Mouse (Mus musculus) heart, embryonic 13.5 days (tissue): ENCODE results near the gene 6330409D20Rik. TPM values are rescaled to one million over a fixed set of nuclear protein-coding genes. Genes with fewer than 3 reads are reported as not detected.

ENCODE experiments used
- ATAC-seq: fragments of 200-750 bp; cut with Nextera tagmentation; 2 replicates; pipeline ENCODE4 v1.8.0; 2017; ENCODE audit warnings: moderate TSS enrichment; ENCODE audit not compliant: insufficient number of reproducible peaks, low FRiP score, low TSS enrichment; ENCODE audit errors: extremely low read depth
- H3K27ac ChIP-seq: fragments of 300-500 bp; sonication (generic); replicated peaks from 2 replicates; pipeline ENCODE4 v1.5.1; 2015; ENCODE audit warnings: moderate library complexity, mild to moderate bottlenecking, inconsistent platforms
- H3K27me3 ChIP-seq: fragments of 300-500 bp; sonication (generic); replicated peaks from 2 replicates; pipeline ENCODE4 v1.6.1; 2015; ENCODE audit warnings: mild to moderate bottlenecking, inconsistent platforms
- H3K36me3 ChIP-seq: fragments of 300-500 bp; sonication (generic); 2 replicates; pipeline ENCODE4 v1.6.1; 2015; ENCODE audit warnings: mild to moderate bottlenecking, inconsistent platforms
- H3K4me1 ChIP-seq: fragments of 300-500 bp; sonication (generic); 2 replicates; pipeline ENCODE4 v1.6.1; 2015; ENCODE audit warnings: inconsistent platforms
- H3K4me2 ChIP-seq: fragments of 300-500 bp; sonication (generic); 2 replicates; pipeline ENCODE4 v1.6.1; 2015; ENCODE audit warnings: inconsistent platforms, mild to moderate bottlenecking, moderate library complexity
- H3K4me3 ChIP-seq: fragments of 300-500 bp; sonication (generic); 2 replicates; pipeline ENCODE4 v1.5.1; 2015; ENCODE audit warnings: moderate library complexity, mild to moderate bottlenecking, inconsistent platforms
- H3K9ac ChIP-seq: fragments of 300-500 bp; sonication (generic); 2 replicates; pipeline ENCODE4 v1.6.1; 2015; ENCODE audit warnings: inconsistent platforms, mild to moderate bottlenecking, moderate library complexity
- H3K9me3 ChIP-seq: fragments of 300-500 bp; sonication (generic); 2 replicates; pipeline ENCODE4 v1.6.1; 2016; ENCODE audit warnings: inconsistent platforms
- WGBS: fragments of 180-500 bp; shearing (Covaris S2); methylation state at CpG from one replicate; pipeline ENCODE4 v1.1.7; 2015; ENCODE audit warnings: mixed read lengths; 5-methylcytosine and 5-hydroxymethylcytosine counted together
- polyA plus RNA-seq: library from polyadenylated mRNA; unstranded; fragments of >200 nt; fragmentation: Nextera tagmentation; extraction: Ambion mirVana; gene quantifications from 2 replicates; pipeline ENCODE4 v1.2.1, GENCODE M21; 2015

The 6330409D20Rik gene
- polyA plus RNA-seq, 1 experiment from 2014 or later, result 0.28 TPM

DNA sequence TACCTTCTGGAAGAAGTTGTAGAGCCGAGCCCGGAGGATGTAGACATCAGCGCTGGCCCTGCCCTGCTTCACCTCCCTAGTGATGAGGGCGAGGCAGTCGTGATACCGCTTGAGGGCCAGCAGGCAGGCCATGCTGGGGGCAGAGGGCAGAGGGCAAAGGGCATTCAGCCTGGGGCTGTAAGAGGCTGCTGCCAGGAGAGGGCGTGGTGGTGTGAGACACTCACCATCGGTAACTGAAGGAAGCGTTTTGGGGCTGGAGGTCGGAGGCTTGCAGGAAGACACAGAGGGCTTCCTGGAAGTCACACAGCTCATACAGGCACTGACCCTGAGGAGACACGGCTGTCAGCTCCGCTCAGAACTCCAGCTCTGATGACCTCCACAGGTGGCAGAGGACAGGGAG, 31.1 kb upstream of the 6330409D20Rik start:
- peaks cover 10% of the 10 kb centered on the region; the same call in 1 of the 2 replicates for H3K27me3 ChIP-seq
- H3K36me3 ChIP-seq, result no peaks in the 10 kb centered on the region
- H3K4me2 ChIP-seq, result no peak overlapping the region
- 0 out of 2 replicates have a peak overlapping the region, but pooled peaks have one; percentile 52 for H3K9ac ChIP-seq
- ATAC-seq, result no peak
- peaks cover 16% of the 10 kb centered on the region for H3K4me1 ChIP-seq
- no peak overlapping the region for H3K27ac ChIP-seq
- H3K4me3 ChIP-seq, result no peak overlapping the region
- whole genome bisulfite sequencing, result 26% methylated on average over 12 of the region's 12 CpGs
- no peaks in the 10 kb centered on the region for H3K9me3 ChIP-seq

DNA sequence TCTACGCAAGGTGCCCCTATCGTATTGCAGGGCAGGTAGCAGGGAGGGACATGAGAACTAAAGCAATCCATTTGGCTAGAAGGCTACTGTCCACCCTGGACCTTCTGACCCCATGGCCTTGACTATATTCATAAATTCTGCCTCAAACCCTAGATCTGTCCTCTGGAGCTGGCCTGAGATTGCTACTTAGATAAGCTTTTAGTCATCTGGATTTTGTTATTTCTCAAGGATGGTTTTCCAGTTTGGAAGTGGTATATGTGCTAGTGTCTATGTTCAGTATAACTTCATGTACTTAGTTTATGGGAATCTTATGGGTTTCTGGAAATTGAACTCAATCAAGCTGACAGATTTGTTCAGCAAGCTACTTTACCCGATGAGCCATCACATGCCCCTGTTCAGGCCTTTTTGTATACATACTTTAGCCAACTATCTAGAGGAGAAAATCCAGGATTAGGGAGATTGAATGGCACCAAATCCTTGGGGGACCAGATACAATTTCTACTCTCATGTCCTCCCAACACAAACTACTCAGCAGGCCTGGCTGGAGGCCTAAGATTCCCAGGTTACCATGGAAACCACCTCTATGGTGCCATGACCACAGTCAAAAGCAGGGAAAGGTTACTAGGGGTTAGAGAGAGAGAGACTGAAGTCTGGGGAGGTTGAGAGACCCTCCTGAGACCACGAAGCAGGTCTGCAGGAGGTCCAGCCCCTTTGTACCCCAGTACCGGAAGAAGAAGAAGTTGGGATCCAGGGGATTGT, 28.7 kb upstream of the 6330409D20Rik start:
- ATAC-seq, result no peak
- 89% methylated on average over 5 of the region's 5 CpGs for WGBS
- Histone ChIP-seq H3K4me2 (no peak overlapping the region), H3K9me3 (no peaks in the 10 kb centered on the region), H3K9ac (no peak overlapping the region), H3K4me1 (0 out of 2 replicates have a peak, but pooled peaks cover 5% of the 10 kb centered on the region), H3K27ac (no peak overlapping the region), H3K27me3 (0 out of 2 replicates have a peak, but pooled peaks cover 3% of the 10 kb centered on the region), H3K36me3 (no peaks in the 10 kb centered on the region), H3K4me3 (no peak overlapping the region)

DNA sequence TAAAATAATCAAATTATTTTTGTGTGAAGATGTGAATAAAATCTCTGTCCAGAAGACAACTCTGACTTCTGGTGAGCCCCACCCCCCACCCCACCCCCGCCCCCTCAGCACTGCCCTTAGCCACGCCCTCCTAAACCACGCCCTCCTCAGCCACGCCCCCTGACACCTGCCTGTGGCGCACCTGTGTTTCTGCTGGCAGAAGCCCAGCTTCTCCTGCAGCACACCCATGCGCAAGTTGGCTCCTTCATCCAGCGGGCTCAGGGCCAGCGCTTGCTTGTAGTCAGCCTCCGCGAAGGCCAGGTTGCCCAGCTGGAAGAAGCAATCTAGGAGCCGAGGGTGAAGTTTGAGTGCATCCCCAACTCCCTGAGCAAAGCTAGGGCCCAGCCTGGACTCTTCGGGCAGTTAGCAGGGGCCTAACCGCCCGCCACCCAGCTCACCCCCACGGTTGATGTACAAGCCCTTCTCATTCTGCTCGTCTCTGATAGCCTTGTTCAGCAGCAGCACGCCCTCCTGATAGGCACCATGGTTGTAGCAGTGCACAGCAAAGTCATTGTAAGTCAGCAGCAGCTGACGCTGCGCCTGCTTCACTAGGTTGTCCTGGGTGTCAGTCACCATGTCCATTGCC, 28.0 kb upstream of the 6330409D20Rik start:
- Histone ChIP-seq H3K4me3 (no peak overlapping the region), H3K9me3 (no peaks in the 10 kb centered on the region), H3K4me2 (no peak overlapping the region), H3K27ac (no peak overlapping the region), H3K9ac (no peak overlapping the region), H3K27me3 (0 out of 2 replicates have a peak, but pooled peaks cover 3% of the 10 kb centered on the region), H3K36me3 (no peaks in the 10 kb centered on the region), H3K4me1 (0 out of 2 replicates have a peak, but pooled peaks cover 5% of the 10 kb centered on the region)
- ATAC-seq, result no peak
- 40% methylated on average over 19 of the region's 19 CpGs for WGBS

DNA sequence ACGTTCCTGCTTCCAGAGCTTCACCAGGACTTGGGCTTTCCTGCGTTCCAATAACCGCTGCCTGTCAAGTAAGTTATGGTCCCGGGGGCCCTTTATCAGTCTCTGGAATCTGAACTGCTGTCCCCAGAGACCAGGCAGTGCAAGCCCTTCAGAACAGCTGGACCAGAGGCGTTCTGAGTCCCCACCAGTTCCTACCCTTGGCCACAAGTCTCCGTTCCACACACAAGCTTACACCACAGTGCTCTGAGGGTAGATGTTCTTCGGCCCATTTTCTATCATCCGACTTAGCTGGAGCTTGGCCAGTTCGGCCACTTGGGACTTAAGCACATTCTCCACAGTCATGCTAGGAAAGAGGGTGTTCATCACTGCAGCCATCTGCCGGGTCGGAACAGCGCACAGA, 26.4 kb upstream of the 6330409D20Rik start:
- WGBS, result 70% methylated on average over 12 of the region's 12 CpGs
- Histone ChIP-seq H3K9me3 (no peaks in the 10 kb centered on the region), H3K27ac (no peak overlapping the region), H3K36me3 (peaks cover 9% of the 10 kb centered on the region), H3K27me3 (0 out of 2 replicates have a peak, but pooled peaks cover 3% of the 10 kb centered on the region), H3K4me2 (no peak overlapping the region), H3K9ac (no peak overlapping the region), H3K4me3 (no peak overlapping the region), H3K4me1 (0 out of 2 replicates have a peak, but pooled peaks cover 5% of the 10 kb centered on the region)
- ATAC-seq, result no peak

DNA sequence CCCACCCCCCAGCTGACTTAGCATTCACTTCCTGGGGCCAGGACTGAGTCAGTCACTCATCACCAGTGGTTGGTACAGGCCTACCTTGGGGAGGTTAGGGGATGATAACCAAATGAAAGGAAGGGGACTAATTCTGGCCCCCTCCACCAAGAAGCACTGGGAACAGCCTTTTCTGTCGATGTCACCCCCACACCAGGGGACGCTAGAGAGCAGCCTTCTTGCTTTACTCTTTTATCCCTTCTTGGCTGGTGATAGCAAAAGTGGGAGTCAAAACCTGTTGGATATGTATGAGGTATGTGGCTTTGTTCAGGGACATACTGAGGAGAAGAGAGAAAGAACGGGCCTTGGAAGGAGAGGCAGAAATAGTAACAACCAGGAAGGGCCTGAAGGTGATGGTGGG, 22.5 kb upstream of the 6330409D20Rik start:
- Histone ChIP-seq H3K9ac (no peak overlapping the region), H3K9me3 (no peaks in the 10 kb centered on the region), H3K27ac (no peak overlapping the region), H3K36me3 (peaks cover 42% of the 10 kb centered on the region), H3K4me1 (peaks cover 9% of the 10 kb centered on the region; the same call in 1 of the 2 replicates), H3K4me3 (no peak overlapping the region), H3K4me2 (no peak overlapping the region), H3K27me3 (0 out of 2 replicates have a peak, but pooled peaks cover 3% of the 10 kb centered on the region)
- ATAC-seq, result no peak
- WGBS, result 73% methylated on average over 3 of the region's 3 CpGs

DNA sequence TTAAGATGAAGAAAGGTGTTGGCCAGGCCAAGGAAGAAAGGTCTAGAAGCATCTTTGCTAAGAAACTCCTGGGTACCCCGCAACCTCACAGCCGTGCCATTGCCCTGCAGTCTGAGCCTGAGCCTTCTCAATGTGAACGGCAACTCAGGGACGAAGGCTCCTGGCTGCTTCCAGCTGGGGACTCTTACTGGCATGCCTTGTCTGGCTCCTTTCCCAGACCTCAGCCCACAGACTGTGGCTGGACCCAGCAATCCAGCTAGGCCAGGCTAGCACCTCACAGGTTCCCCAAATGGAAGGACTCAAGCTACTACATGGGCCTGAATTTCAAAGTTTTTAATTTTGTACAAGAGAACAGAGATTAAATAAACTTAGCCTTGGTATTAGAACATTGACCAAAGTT, 21.0 kb upstream of the 6330409D20Rik start:
- 76% methylated on average over 4 of the region's 4 CpGs for WGBS
- H3K36me3 ChIP-seq, result peaks cover 42% of the 10 kb centered on the region
- no peak for ATAC-seq
- H3K4me2 ChIP-seq, result no peak overlapping the region
- peaks cover 17% of the 10 kb centered on the region for H3K4me1 ChIP-seq
- no peaks in the 10 kb centered on the region for H3K9me3 ChIP-seq
- 0 out of 2 replicates have a peak overlapping the region, but pooled peaks have one; percentile 5 for H3K9ac ChIP-seq
- H3K4me3 ChIP-seq, result no peak overlapping the region
- no peaks in the 10 kb centered on the region for H3K27me3 ChIP-seq
- no peak overlapping the region for H3K27ac ChIP-seq

DNA sequence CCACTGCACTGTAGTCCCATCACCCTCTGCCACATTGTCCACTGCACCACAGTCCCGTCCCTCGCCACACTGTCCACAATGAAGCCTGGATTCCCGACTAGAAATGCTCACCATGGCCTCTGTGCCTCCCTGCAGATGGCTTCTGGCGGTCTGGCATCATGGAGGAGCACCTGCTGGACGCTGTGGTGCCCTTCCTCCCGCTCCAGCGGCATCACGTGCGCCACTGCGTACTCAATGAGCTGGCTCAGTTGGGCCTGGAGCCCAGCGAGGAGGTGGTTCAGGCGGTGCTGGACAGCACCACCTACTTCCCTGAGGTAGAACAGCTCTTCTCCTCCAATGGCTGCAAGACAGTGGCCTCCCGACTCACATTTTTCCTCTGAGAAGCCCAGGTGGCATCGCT, 20.5 kb upstream of the 6330409D20Rik start:
- Histone ChIP-seq H3K4me1 (peaks cover 17% of the 10 kb centered on the region), H3K9me3 (no peaks in the 10 kb centered on the region), H3K27me3 (no peaks in the 10 kb centered on the region), H3K9ac (no peak overlapping the region), H3K4me3 (no peak overlapping the region), H3K4me2 (no peak overlapping the region), H3K27ac (no peak overlapping the region), H3K36me3 (peaks cover 42% of the 10 kb centered on the region)
- ATAC-seq, result no peak
- WGBS, result 87% methylated on average over 14 of the region's 14 CpGs

DNA sequence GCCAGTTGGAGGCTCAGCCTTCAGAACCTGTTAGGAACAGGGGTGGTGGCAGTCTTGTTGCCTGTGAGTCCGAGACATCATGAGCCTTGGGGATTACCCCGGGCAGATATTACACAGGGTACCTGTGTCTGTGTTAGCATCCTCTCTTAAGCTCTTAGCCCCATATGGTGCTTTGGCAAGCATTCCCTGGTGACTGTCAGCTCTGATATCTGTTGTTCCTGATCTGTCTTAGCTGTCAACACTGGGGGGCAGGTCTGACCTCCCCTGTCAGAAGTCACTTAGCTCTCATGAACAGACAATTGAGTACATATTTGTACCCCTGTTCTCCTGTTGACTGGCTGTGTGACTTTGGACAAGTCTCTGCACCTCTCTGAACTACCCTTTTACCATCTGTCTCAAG, 18.2 kb upstream of the 6330409D20Rik start:
- Histone ChIP-seq H3K9me3 (no peaks in the 10 kb centered on the region), H3K27me3 (0 out of 2 replicates have a peak, but pooled peaks cover 4% of the 10 kb centered on the region), H3K4me2 (no peak overlapping the region), H3K36me3 (peaks cover 55% of the 10 kb centered on the region), H3K27ac (no peak overlapping the region), H3K4me1 (peaks cover 17% of the 10 kb centered on the region), H3K9ac (peak overlapping the region; percentile 52; the same call in 1 of the 2 replicates), H3K4me3 (no peak overlapping the region)
- WGBS, result 73% methylated on average over 2 of the region's 2 CpGs
- no peak for ATAC-seq

DNA sequence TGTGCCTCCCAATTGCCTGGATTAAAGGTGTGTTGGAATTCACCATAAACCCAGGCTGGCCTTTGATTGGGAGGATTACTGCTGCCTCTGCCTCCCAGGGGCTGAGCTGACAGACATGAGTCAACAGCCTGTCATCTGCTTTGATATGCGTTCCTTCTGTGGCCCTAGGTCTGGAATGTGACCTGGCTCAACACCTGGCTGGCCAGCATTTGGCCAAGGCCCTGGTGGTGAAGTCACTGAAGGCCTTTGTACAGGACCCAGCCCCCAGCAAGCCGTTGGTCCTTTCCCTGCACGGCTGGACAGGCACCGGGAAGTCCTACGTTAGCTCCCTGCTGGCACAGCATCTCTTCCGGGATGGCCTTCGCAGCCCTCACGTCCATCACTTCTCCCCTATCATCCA, 17.7 kb upstream of the 6330409D20Rik start:
- Histone ChIP-seq H3K27ac (no peak overlapping the region), H3K4me1 (peaks cover 17% of the 10 kb centered on the region), H3K9ac (peak overlapping the region; percentile 52; the same call in 1 of the 2 replicates), H3K36me3 (peaks cover 59% of the 10 kb centered on the region), H3K4me2 (no peak overlapping the region), H3K4me3 (no peak overlapping the region), H3K27me3 (0 out of 2 replicates have a peak, but pooled peaks cover 4% of the 10 kb centered on the region), H3K9me3 (no peaks in the 10 kb centered on the region)
- WGBS, result 61% methylated on average over 8 of the region's 8 CpGs
- ATAC-seq, result no peak

DNA sequence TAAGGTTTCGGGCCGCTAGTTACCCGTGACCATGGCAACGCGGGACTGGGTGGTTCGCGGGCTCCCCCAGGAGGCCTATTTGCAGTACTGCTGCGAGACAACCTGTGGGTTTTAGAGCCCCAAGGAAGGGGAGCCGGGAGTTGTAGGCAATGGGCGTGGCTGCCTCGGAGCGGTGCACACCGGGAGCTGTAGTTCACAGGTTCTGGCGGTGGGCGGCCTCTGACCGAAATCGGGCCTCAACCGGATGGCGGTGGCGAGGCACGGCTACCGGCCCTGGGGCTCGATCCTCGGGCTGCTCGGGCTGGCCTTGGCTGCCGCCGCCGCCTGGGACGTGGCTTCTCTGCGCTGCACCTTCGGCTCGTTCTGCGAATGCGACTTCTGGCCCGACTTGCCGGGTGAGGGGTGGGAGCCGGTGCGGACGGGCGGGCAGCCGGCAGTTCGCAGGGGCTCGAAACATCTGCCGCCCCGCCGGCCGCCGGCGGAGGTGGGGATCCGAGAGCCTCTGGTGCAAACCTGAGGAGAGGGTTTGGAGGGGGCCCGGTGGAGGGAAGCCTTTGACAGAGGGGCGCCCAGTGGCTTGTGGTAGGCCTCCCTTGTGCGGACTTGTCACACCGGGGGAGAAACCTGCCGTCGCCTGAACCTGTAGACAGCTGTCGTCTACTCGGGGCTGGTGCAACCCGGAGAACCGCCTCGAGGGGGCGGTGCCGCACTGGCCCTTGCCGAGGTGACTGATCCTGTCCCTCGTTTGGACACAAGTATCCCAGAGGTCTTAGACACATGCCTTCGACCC, 16.4 kb upstream of the 6330409D20Rik start, which contains the start of gene Tor2a:
Gene Tor2a, plus strand, starts transcription at position 179 of the 790 bp plus-strand sequence.
- peak within 1 kb of the TSS; percentile 91 for H3K9ac ChIP-seq
- ATAC-seq, result peak; percentile 89
- peak within 1 kb of the TSS; percentile 78 for H3K4me3 ChIP-seq
- H3K9me3 ChIP-seq, result no peaks in the 10 kb centered on the region
- peak within 1 kb of the TSS; percentile 90 for H3K27ac ChIP-seq
- H3K27me3 ChIP-seq, result 0 out of 2 replicates have a peak, but pooled peaks cover 4% of the 10 kb centered on the region
- peaks cover 62% of the 10 kb centered on the region for H3K36me3 ChIP-seq
- WGBS, result under 1% methylated on average over 66 of the region's 66 CpGs
- peaks cover 17% of the 10 kb centered on the region for H3K4me1 ChIP-seq
- H3K4me2 ChIP-seq, result peak within 1 kb of the TSS; percentile 73

DNA sequence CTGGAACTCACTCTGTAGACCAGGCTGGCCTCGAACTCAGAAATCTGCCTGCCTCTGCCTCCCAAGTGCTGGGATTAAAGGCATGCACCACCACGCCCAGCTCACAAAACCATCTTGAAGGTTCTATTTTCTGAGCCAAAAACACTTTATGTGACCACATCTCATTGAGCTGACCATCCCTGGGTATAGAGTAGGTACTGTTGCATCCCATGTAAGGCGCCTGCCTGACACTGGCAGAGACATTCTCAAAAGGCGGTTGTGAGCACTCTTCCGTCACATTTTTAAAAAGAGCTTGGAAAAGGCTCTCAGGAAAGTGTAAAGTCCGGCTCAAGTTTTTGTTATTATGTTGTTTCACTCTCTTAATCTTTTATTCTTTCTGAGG, 15.8 kb upstream of the 6330409D20Rik start:
- Histone ChIP-seq H3K4me3 (peak overlapping the region; percentile 78), H3K9ac (no peak overlapping the region), H3K4me1 (peaks cover 20% of the 10 kb centered on the region), H3K4me2 (peak overlapping the region; percentile 46), H3K27me3 (0 out of 2 replicates have a peak, but pooled peaks cover 4% of the 10 kb centered on the region), H3K36me3 (peaks cover 61% of the 10 kb centered on the region), H3K9me3 (no peaks in the 10 kb centered on the region), H3K27ac (no peak overlapping the region)
- 34% methylated on average over 6 of the region's 6 CpGs for WGBS
- ATAC-seq, result no peak; the same call in 1 of the 2 replicates
